Mouse (Mus musculus): ENCODE measurements at regions not wholly inside any gene's neighbourhood (a gene's known extent, or its start where the extent isn't known, plus 50 kb on each side); places are given as distances from the start of the nearest gene placed in this dataset.

- TF ChIP-seq POLR2A (IDR thresholded peaks at IDR 0.05; ENCODE audit: borderline replicate concordance, low read depth, low read length) (no peak), CTCF (IDR thresholded peaks at IDR 0.05; ENCODE audit: low read depth, low read length) (no peak)
- Histone ChIP-seq H3K4me1 (ENCODE audit: control insufficient read depth, insufficient read depth, low read length) (peaks cover 13% of the 10 kb centered on the region), H3K27ac (ENCODE audit: insufficient read depth, low read depth, low read length) (no peak overlapping the region), H3K4me3 (ENCODE audit: insufficient read depth, low read length) (no peak overlapping the region)
These were observed 73.4 kb upstream of the Arntl start for GRCm38 (mm10) chr7:113133891-113134290.

- Histone ChIP-seq H3K4me3 (ENCODE audit: insufficient read depth, low read length) (no peak overlapping the region), H3K4me1 (ENCODE audit: control insufficient read depth, insufficient read depth, low read length) (peaks cover 17% of the 10 kb centered on the region), H3K27ac (ENCODE audit: insufficient read depth, low read depth, low read length) (no peak overlapping the region)
- TF ChIP-seq POLR2A (IDR thresholded peaks at IDR 0.05; ENCODE audit: borderline replicate concordance, low read depth, low read length) (no peak), CTCF (IDR thresholded peaks at IDR 0.05; ENCODE audit: low read depth, low read length) (no peak)
These were observed 67.2 kb upstream of the Arntl start for GRCm38 (mm10) chr7:113140011-113140438.

GRCm38 (mm10) chr7:113141846-113142683, 65.2 kb upstream of the Arntl start:
- H3K27ac ChIP-seq (ENCODE audit: insufficient read depth, low read depth, low read length) = no peak overlapping the region
- H3K4me3 ChIP-seq (ENCODE audit: insufficient read depth, low read length) = no peak overlapping the region
- peaks cover 24% of the 10 kb centered on the region for H3K4me1 ChIP-seq (ENCODE audit: control insufficient read depth, insufficient read depth, low read length)
- TF ChIP-seq CTCF (IDR thresholded peaks at IDR 0.05; ENCODE audit: low read depth, low read length) (no peak), POLR2A (IDR thresholded peaks at IDR 0.05; ENCODE audit: borderline replicate concordance, low read depth, low read length) (no peak)

GRCm38 (mm10) chr7:113143552-113143951, 63.7 kb upstream of the Arntl start:
- H3K4me1 ChIP-seq (ENCODE audit: control insufficient read depth, insufficient read depth, low read length) = peaks cover 37% of the 10 kb centered on the region
- H3K27ac ChIP-seq (ENCODE audit: insufficient read depth, low read depth, low read length) = no peak overlapping the region
- peak; percentile 87 for TF ChIP-seq CTCF (IDR thresholded peaks at IDR 0.05; ENCODE audit: low read depth, low read length)
- no peak for TF ChIP-seq POLR2A (IDR thresholded peaks at IDR 0.05; ENCODE audit: borderline replicate concordance, low read depth, low read length)
- no peak overlapping the region for H3K4me3 ChIP-seq (ENCODE audit: insufficient read depth, low read length)

DNA sequence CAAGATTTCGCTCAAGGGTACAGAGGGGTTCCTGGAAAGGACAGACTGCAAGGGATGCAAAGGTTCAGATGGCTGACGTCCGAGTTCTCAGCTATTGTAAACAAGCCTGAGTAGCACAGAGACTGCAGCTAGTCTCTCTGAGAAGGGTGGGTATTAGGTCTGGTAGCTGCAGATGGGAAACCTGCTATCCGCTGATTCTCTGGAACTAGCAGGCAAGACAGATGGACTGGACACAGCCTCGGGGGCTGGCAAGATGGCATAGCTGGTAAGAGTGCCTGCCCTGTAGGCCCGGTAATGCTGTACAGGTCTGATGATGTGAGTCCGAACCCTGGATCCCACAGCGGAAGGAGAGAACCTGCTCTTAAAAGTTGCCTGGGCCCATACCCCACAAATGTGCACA, 62.2 kb upstream of the Arntl start:
- H3K4me3 ChIP-seq (ENCODE audit: insufficient read depth, low read length) = no peak overlapping the region
- no peak overlapping the region for H3K27ac ChIP-seq (ENCODE audit: insufficient read depth, low read depth, low read length)
- no peak for TF ChIP-seq CTCF (IDR thresholded peaks at IDR 0.05; ENCODE audit: low read depth, low read length)
- no peak for TF ChIP-seq POLR2A (IDR thresholded peaks at IDR 0.05; ENCODE audit: borderline replicate concordance, low read depth, low read length)
- H3K4me1 ChIP-seq (ENCODE audit: control insufficient read depth, insufficient read depth, low read length) = peaks cover 30% of the 10 kb centered on the region

DNA sequence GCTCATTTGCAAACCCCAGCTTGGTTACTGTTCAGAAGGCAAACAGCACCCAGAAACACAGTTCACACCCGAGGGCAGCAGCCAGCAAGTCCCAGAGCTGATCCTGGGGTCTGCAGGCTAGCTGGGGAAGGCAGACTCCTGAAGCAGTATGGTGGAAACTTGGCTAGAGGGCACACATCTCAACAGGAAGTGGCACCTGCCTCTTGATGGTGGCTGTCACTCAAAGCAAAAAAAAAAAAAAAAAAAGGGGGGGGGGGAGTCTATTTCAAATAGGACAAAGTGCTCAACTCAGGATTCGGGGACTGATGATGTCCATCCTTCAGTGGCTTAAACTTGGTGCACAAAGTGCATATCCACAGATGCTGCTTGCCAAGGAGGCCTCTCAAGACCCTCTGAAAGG, 61.2 kb upstream of the Arntl start:
- H3K27ac ChIP-seq (ENCODE audit: insufficient read depth, low read depth, low read length) = no peak overlapping the region
- H3K4me3 ChIP-seq (ENCODE audit: insufficient read depth, low read length) = no peak overlapping the region
- peaks cover 33% of the 10 kb centered on the region for H3K4me1 ChIP-seq (ENCODE audit: control insufficient read depth, insufficient read depth, low read length)
- TF ChIP-seq POLR2A (IDR thresholded peaks at IDR 0.05; ENCODE audit: borderline replicate concordance, low read depth, low read length) (no peak), CTCF (IDR thresholded peaks at IDR 0.05; ENCODE audit: low read depth, low read length) (no peak)

DNA sequence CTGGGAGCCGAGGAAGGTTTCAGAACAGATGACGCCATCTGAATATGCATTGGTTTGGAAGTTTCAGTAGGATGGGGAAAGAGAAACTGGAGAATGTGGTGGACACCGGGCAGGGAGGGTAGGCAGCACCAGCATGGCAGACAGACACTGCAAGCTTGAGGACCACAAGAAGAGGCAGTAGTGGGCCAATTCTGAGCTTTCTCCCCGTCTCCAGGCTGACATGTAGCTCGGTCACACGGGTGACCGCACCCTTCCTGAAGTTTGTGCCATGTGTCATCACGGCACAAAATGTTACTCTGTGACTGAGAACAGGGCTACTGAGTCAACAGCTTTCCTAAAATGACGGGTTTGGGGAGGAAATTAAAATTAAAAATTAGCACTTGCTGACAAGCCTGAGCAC, 60.7 kb upstream of the Arntl start:
- TF ChIP-seq POLR2A (IDR thresholded peaks at IDR 0.05; ENCODE audit: borderline replicate concordance, low read depth, low read length) (no peak), CTCF (IDR thresholded peaks at IDR 0.05; ENCODE audit: low read depth, low read length) (no peak)
- Histone ChIP-seq H3K4me3 (ENCODE audit: insufficient read depth, low read length) (no peak overlapping the region), H3K27ac (ENCODE audit: insufficient read depth, low read depth, low read length) (no peak overlapping the region), H3K4me1 (ENCODE audit: control insufficient read depth, insufficient read depth, low read length) (peaks cover 34% of the 10 kb centered on the region)

GRCm38 (mm10) chr7:113147391-113148332, 59.6 kb upstream of the Arntl start:
- TF ChIP-seq POLR2A (IDR thresholded peaks at IDR 0.05; ENCODE audit: borderline replicate concordance, low read depth, low read length) = no peak
- H3K4me3 ChIP-seq (ENCODE audit: insufficient read depth, low read length) = no peak overlapping the region
- peaks cover 41% of the 10 kb centered on the region for H3K4me1 ChIP-seq (ENCODE audit: control insufficient read depth, insufficient read depth, low read length)
- no peak overlapping the region for H3K27ac ChIP-seq (ENCODE audit: insufficient read depth, low read depth, low read length)

DNA sequence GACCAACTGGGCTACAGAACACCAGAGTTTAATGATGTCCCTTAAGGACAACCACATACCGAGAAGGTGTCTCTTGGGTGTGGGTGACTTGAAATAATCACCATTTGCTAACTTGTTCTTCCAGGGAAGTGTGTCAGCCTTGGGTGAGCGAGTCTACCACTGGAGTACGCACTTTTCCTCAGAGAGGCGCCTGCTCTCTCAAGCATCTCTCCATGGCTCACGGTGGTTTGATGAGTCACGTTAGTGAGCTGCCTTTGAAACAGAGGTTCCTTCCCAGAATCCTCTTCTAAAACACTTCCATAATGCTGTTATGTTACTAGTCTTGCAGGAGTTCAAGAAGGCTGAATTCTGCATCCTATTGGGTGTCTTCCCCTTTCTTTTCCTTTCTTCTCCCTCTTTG, 58.6 kb upstream of the Arntl start:
- Histone ChIP-seq H3K4me3 (ENCODE audit: insufficient read depth, low read length) (no peak overlapping the region), H3K4me1 (ENCODE audit: control insufficient read depth, insufficient read depth, low read length) (peaks cover 41% of the 10 kb centered on the region), H3K27ac (ENCODE audit: insufficient read depth, low read depth, low read length) (no peak overlapping the region)
- TF ChIP-seq POLR2A (IDR thresholded peaks at IDR 0.05; ENCODE audit: borderline replicate concordance, low read depth, low read length) = no peak
- no peak for TF ChIP-seq CTCF (IDR thresholded peaks at IDR 0.05; ENCODE audit: low read depth, low read length)
